Mouse (Mus musculus) retina, postnatal 7 days (tissue): ENCODE measurements around the gene Glis1.

Source experiments
- DNase-seq: peaks from one replicate; pipeline ENCODE4 v3.0.0-alpha.2; 2012; ENCODE audit warnings: low read depth, low spot score

The Glis1 gene

GRCm38 (mm10) chr4:107434356-107435237 lies at the start of gene Glis1:
Glis1 (plus strand) TSS chr4:107434591.
- DNase-seq: peak; percentile 46

GRCm38 (mm10) chr4:107387038-107387437 lies 47.4 kb upstream of the Glis1 start:
- DNase-seq: no peak

GRCm38 (mm10) chr4:107387465-107387864 lies 46.9 kb upstream of the Glis1 start:
- no peak for DNase-seq

- DNase-seq: no peak
Observed at GRCm38 (mm10) chr4:107388291-107388690, 46.1 kb upstream of the Glis1 start.

GRCm38 (mm10) chr4:107389345-107389744 lies 45.0 kb upstream of the Glis1 start:
- DNase-seq: no peak

- DNase-seq: no peak
Observed at GRCm38 (mm10) chr4:107393771-107394170, 40.6 kb upstream of the Glis1 start.

GRCm38 (mm10) chr4:107420202-107420601 lies 14.2 kb upstream of the Glis1 start:
- no peak for DNase-seq

GRCm38 (mm10) chr4:107421711-107422110 lies 12.7 kb upstream of the Glis1 start:
- no peak for DNase-seq

- peak; percentile 39 for DNase-seq
Observed at GRCm38 (mm10) chr4:107422176-107422575, 12.2 kb upstream of the Glis1 start.

- no peak for DNase-seq
Observed at GRCm38 (mm10) chr4:107425616-107426015, 8.8 kb upstream of the Glis1 start.

GRCm38 (mm10) chr4:107426631-107427030 lies 7.8 kb upstream of the Glis1 start:
- DNase-seq: no peak

- no peak for DNase-seq
Observed at GRCm38 (mm10) chr4:107432717-107433116, 1.7 kb upstream of the Glis1 start.

GRCm38 (mm10) chr4:107433998-107434355 lies 414 bp upstream of the Glis1 start:
- no peak for DNase-seq

- DNase-seq: no peak
Observed at GRCm38 (mm10) chr4:107435238-107435946, 1.0 kb downstream of the Glis1 start.

GRCm38 (mm10) chr4:107436476-107436875 lies 2.1 kb downstream of the Glis1 start:
- DNase-seq: no peak

- DNase-seq: no peak
Observed at GRCm38 (mm10) chr4:107438741-107439140, 4.3 kb downstream of the Glis1 start.

GRCm38 (mm10) chr4:107440306-107440705 lies 5.9 kb downstream of the Glis1 start:
- no peak for DNase-seq

- no peak for DNase-seq
Observed at GRCm38 (mm10) chr4:107442288-107442687, 7.9 kb downstream of the Glis1 start.

- DNase-seq: no peak
Observed at GRCm38 (mm10) chr4:107442891-107443483, 8.6 kb downstream of the Glis1 start.

GRCm38 (mm10) chr4:107443621-107444020 lies 9.2 kb downstream of the Glis1 start:
- no peak for DNase-seq

- DNase-seq: no peak
Observed at GRCm38 (mm10) chr4:107448481-107448880, 14.1 kb downstream of the Glis1 start.

- no peak for DNase-seq
Observed at GRCm38 (mm10) chr4:107449519-107449918, 15.1 kb downstream of the Glis1 start.
